ENCODE assay signal across 7 mouse cellular contexts in genomic region chr17:15009706-15010413, GRCm38 (mm10). TPM values are rescaled to one million over a fixed set of nuclear protein-coding genes. Genes with fewer than 3 reads are reported as not detected.
DNase-seq lines count a peak whose midpoint lies in the region; ATAC-seq and TF ChIP-seq lines count a peak whose summit lies in the region.
"Not testable (repeated sequence)": the region's sequence is repeated elsewhere in the genome, so short reads cannot be mapped to it uniquely, and the experiment has no call there.

Gm3435 (plus strand) TSS chr17:15010176.

- not testable (repeated sequence) for H3K36me3 ChIP-seq in forebrain, embryonic 12.5 days (replicated peaks); heart, embryonic 15.5 days; limb, embryonic 14.5 days (ENCODE audit: control insufficient read depth, insufficient read depth, low read length); lung, postnatal 0 days (ENCODE audit: insufficient read depth, low read length)

- H3K9ac ChIP-seq in forebrain, embryonic 12.5 days; heart, embryonic 15.5 days; limb, embryonic 14.5 days (ENCODE audit: low read depth, low read length, severe bottlenecking); lung, postnatal 0 days (replicated peaks; ENCODE audit: low read depth): not testable (repeated sequence)

- peak; percentile 95 for ATAC-seq in cerebellum, adult (ENCODE audit: insufficient number of reproducible peaks, low FRiP score, low TSS enrichment)
- ATAC-seq in forebrain, embryonic 12.5 days (ENCODE audit: low FRiP score), result peak; percentile 97
- peak; percentile 98 for ATAC-seq in heart, embryonic 15.5 days (replicated peaks; ENCODE audit: insufficient number of reproducible peaks, insufficient read depth, low FRiP score, low read depth)
- peak; percentile 92 for ATAC-seq in inflammation-experienced regulatory T-cells, adult 6 months
- ATAC-seq in limb, embryonic 14.5 days (ENCODE audit: low FRiP score, low read depth), result peak; percentile 97
- ATAC-seq in lung, postnatal 0 days, result peak; percentile 99
- ATAC-seq in monocyte, adult 5-6 weeks (replicated peaks; ENCODE audit: insufficient number of reproducible peaks, low FRiP score, low TSS enrichment, poor library complexity, severe bottlenecking), result peak; percentile 95

- not testable (repeated sequence) for TF ChIP-seq CTCF in lung, postnatal 0 days (IDR thresholded peaks at IDR 0.05)

- TF ChIP-seq EP300 in lung, postnatal 0 days (IDR thresholded peaks at IDR 0.05), result not testable (repeated sequence)

- H3K4me1 ChIP-seq in forebrain, embryonic 12.5 days; heart, embryonic 15.5 days (replicated peaks); limb, embryonic 14.5 days (ENCODE audit: control insufficient read depth, insufficient read depth, low read length); lung, postnatal 0 days (ENCODE audit: insufficient read depth, low read depth, low read length): not testable (repeated sequence)

- TF ChIP-seq POLR2A in limb, embryonic 14.5 days (IDR thresholded peaks at IDR 0.05; ENCODE audit: borderline replicate concordance, extremely low read depth, insufficient read depth, insufficient read length), result not testable (repeated sequence)

- not testable (repeated sequence) for H3K4me2 ChIP-seq in forebrain, embryonic 12.5 days; heart, embryonic 15.5 days; limb, embryonic 14.5 days (replicated peaks; ENCODE audit: low read depth, low read length, severe bottlenecking); lung, postnatal 0 days (replicated peaks; ENCODE audit: low read depth, low read length)

- H3K9me3 ChIP-seq in forebrain, embryonic 12.5 days; heart, embryonic 15.5 days (replicated peaks); limb, embryonic 14.5 days (ENCODE audit: control insufficient read depth, low read length); lung, postnatal 0 days (ENCODE audit: low read length): not testable (repeated sequence)

- not testable (repeated sequence) for H3K27ac ChIP-seq in forebrain, embryonic 12.5 days; heart, embryonic 15.5 days; limb, embryonic 14.5 days (replicated peaks; ENCODE audit: low read depth, low read length); lung, postnatal 0 days (ENCODE audit: low read length)

- WGBS in forebrain, embryonic 12.5 days, result no CpG with 5 or more reads among the region's 60 CpGs
- WGBS in heart, embryonic 15.5 days, result no CpG with 5 or more reads among the region's 60 CpGs
- no CpG with 5 or more reads among the region's 60 CpGs for WGBS in limb, embryonic 14.5 days
- no CpG with 5 or more reads among the region's 60 CpGs for WGBS in lung, postnatal 0 days

- not testable (repeated sequence) for DNase-seq in limb, embryonic 14.5 days (ENCODE audit: low spot score); lung, postnatal 0 days (ENCODE audit: low spot score)

- H3K27me3 ChIP-seq in forebrain, embryonic 12.5 days; heart, embryonic 15.5 days; limb, embryonic 14.5 days (ENCODE audit: control insufficient read depth, insufficient read depth, low read length); lung, postnatal 0 days (replicated peaks; ENCODE audit: insufficient read depth, low read length): not testable (repeated sequence)

- not testable (repeated sequence) for H3K4me3 ChIP-seq in forebrain, embryonic 12.5 days (replicated peaks); heart, embryonic 15.5 days; limb, embryonic 14.5 days (replicated peaks; ENCODE audit: low read length); lung, postnatal 0 days (ENCODE audit: low read depth, low read length)

RNA-seq across cellular contexts. Expression of gene Gm3435, which starts in this region (rescaled TPM):
- 9.0 and 10.8 TPM in 2 replicates for polyA plus RNA-seq in forebrain, embryonic 12.5 days (2016; fragmentation: Nextera tagmentation; extraction: Ambion mirVana)
- polyA plus RNA-seq in heart, embryonic 15.5 days (2015; fragmentation: Nextera tagmentation; extraction: Ambion mirVana), result 4.7 and 5.4 TPM in 2 replicates
- polyA plus RNA-seq in inflammation-experienced regulatory T-cells, adult 6 months (2017; shearing (Covaris generic)), result 10 to 100 TPM in 1 of 3 experiments, 1 to 10 TPM in 2; 5.0 to 12.9 (median 8.2) TPM
- polyA plus RNA-seq in limb, embryonic 14.5 days (2012; rRNA removed), result 4.3 and 5.3 TPM in 2 replicates
- 3.2 and 4.6 TPM in 2 replicates for polyA plus RNA-seq in limb, embryonic 14.5 days (2014; fragmentation: Nextera tagmentation; extraction: Ambion mirVana)
- polyA plus RNA-seq in lung, postnatal 0 days (2015; fragmentation: Nextera tagmentation; extraction: Ambion mirVana), result 4.5 and 5.6 TPM in 2 replicates
- total RNA-seq in monocyte, adult 5-6 weeks (2017), result 3.3 to 5.3 TPM (median 3.9 TPM) in 3 replicates
